Mouse (Mus musculus) right cerebral cortex, postnatal 36 days (tissue): ENCODE data around the gene Zfpm1.
A peak's percentile ranks its signal among the peaks of the same experiment; 100 is the strongest.

Experiments
- DNase-seq, 2 experiments: peaks; one replicate each; pipeline ENCODE4 v3.0.0; 2022; ENCODE audit warnings: low spot score in 2 of 2, mixed read lengths in 1 of 2

The Zfpm1 gene

DNA sequence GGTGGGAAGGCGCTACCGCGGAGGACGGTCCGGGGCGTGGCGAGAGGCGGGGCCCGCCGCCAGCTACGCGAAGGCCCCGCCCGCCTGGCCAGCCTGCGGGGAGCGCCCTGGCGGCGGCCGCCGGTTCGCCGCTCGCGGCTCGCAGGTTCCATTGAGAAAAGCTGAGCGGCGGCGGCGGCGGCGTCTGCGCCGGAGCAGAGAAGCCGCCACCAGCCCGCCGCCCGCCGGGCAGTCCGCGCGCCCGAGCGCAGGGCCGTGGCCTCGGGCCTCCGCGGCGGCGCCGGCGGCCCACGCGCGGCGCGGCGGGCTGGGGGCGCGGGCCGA lies at the start of gene Zfpm1:
Gene Zfpm1, plus strand, starts transcription at position 107 of the 324 bp plus-strand sequence.
- DNase-seq: no peak

DNA sequence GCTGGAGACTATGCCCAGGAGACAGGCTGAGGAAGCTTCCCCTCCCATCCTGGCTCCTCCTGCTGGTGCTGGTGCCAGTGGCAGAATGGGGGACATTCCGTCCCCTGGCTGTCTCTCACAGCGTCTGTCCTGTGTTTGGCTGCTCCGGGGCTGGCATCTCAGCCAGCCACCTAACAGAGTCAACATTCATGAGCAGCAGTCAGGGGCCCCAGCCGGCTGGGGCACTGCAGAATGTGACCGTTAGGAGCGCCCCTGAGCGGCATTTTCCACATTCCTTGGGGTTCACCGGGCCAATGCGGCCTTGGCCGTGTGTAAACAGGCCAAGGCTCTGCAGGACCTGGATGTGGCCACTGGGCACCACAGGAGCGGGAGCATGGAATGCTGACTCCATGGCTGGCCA lies 47.9 kb upstream of the Zfpm1 start:
- DNase-seq: peak; percentile 18 to 41

DNA sequence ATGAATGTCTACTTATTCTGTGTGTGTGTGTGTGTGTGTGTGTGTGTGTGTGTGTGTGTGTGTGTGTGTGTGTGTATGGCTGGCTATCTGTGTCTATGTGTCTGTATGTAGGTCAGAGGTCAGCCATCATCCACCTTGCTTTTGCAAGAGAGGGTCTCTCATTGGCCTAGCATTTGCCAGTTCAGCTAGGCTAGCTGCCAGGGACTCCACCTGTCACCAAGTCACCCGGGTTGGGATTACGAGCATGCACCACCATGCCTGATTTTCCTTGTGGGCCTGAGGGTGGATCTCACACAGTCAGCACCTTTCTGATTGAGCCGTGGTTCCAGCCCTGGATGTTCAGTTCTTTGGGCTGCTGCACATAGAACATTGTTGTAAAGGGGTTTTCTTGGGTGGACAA lies 45.4 kb upstream of the Zfpm1 start:
- no peak for DNase-seq

DNA sequence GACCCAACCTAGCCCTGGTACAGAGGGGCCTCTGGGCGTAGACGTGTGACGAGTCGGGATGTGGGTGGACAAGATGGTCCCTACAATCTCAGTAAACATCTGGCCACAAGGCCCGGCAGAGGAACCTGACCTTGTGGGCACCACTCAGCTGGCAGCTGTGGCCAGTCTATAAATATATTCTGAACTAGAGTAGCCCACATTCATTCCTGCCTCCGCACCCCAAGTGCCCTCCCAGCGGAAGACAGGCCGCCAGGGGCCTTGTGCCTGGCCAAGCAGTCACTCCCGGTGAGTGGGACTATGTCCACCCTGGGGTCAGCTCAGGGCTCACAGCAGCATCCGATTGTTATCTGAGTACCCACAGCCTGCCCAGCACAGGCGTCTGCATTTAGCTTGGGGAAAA lies 43.7 kb upstream of the Zfpm1 start:
- no peak for DNase-seq

DNA sequence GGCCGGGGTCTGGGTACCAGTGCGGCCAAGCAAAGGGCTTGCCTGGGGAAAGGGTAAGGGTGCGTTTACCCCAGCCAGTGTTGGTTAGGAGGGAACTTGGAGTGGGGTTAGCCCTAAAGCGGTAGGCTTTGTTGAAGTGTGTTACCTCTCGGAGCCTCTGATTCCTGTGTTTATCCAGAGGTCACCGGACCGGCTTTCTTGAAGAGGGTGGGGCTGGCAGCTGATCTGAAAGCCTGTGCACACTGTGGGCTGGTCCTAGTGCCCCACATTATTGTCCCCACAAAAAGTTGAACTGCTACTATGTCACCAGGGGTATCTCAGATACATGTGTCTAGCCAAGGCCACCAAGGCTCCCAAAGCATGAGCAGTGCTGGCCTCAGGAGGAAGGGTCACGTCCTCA lies 43.2 kb upstream of the Zfpm1 start:
- DNase-seq: no peak

DNA sequence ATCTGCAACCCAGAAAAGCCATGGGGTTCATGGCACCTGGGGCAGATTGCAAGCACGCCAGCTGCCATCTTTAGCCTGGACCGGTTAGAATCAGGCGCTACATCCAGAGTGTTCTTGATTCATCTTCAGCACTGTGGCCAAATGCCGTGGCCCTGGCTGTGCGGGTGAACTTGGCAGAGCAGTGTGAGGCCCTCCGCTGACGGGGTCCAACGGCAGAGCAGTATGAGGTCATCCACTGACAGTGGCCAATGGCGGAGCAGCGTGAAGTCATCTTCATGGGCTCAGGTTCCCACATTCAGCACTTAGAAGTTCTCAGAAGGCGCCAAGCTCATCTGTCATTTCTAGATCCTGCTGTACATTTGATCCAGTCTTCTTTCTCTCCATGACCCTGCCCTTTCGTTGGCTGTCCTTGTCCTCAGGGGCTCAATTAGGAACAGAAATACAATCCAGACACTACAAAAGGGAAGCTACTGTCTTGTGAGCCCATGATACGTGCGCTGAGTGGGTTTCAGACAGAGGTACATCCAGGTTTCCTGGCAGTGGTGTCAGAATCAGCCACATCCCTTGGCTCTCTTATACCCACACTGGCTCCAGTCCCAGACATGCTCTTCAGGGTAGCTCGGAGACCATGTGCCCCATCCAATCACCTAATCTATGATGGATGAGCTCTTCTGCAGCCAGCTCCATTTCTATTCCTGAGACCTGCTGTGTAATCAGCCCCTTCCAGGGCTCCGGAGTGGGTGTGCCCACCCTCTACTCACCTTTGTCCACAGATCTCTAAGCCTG lies 41.5 kb upstream of the Zfpm1 start:
- DNase-seq: no peak

DNA sequence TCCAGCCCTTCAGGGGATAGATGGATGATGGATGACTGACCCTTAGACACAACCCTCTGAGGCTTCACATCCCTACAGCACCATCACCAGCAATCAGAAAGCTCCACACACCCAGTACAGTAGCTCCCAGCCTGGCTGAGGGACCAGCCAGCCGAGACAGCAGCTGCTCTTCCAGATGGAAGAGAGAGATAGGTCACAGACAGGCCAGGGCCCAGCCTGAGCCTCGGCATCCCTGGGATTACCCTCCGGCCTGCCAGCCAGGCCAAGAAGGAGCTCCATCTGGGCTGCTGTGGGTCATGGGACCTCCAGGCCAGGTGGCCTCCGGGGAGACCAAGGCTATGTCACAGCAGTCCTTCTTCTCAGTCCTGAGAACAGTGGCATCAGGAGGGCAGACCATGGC lies 38.6 kb upstream of the Zfpm1 start:
- no peak for DNase-seq

DNA sequence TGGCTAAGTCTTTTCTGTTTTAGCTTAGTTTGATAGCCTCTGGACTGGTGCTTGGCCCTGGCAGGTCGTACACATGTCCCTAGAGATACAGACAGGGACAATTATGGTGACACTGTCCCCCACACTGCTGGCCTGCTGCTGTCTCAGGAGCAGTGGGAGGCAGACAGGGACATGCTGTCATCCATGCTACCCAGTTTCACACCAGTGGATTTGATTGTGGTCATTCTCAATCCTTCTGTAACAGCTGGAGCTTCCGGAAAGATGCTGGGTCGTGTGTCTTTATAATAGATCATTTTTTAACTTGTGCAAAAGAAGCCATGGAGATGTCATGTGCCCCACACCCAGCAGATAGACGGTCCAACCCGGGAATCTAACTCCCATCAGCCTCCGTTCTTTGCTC lies 36.8 kb upstream of the Zfpm1 start:
- no peak for DNase-seq

DNA sequence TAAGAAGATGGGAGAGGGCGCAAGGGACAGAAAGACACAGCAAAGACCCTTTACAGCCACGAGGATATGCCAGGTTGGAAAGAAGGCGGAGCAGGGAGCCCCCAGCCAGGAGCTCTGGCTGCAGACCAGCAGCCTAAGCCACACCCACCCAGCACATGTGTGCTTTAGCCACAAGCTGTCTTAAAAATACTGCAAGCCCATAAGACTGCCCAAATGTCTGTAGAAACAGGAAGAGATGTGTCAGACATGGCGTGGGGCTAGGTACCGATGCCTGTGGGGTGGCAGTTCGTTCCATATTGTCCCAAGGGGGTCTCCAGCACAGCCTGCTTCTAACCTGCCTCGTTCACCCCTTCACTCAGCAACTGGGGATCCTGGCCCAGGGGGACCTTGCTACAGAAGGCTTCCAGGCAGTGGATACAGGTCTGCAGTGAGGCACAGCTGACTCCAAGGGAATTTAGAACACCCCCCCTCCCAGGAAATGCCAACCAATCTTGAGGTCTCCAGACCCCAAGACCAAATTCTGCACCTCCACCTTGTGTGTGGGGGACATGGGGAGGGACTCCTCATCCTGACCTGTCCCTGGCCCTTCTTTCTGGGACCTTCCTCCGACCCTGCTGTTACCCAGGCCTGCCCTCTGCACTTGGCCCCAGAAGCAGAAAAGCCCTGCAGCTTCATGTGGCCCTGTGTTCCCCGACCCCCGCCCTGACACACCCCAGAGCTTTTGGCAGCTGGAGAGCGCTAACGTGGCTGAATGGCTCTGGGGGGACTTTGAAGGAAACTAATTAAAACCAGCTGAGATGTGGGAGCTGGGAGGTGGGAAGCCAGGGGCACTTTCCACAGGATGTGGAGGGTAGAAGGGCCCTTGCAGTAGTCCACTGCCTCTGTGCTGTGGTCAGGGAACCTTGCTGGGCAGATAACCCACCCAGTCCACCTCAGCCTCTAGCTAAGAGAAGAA lies 35.4 kb upstream of the Zfpm1 start:
- DNase-seq: no peak

DNA sequence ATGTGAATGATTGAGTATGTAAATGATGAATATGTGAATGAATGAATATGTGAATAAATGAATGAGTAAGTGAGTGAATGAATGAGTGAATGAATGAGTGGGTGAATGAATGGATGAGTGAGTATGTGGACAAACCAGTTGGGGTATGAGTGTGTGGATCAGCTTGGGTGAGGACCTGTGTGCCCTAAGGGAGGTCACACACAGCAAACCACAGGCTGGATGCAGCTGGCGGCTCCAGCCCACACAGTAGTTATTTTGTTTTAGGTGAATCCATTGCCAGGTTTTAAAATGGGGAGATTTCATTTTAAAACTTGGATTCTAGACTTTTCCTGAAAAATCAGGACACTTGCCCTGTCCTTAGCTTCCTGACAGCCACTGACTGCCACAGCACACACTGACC lies 30.2 kb upstream of the Zfpm1 start:
- no peak for DNase-seq

DNA sequence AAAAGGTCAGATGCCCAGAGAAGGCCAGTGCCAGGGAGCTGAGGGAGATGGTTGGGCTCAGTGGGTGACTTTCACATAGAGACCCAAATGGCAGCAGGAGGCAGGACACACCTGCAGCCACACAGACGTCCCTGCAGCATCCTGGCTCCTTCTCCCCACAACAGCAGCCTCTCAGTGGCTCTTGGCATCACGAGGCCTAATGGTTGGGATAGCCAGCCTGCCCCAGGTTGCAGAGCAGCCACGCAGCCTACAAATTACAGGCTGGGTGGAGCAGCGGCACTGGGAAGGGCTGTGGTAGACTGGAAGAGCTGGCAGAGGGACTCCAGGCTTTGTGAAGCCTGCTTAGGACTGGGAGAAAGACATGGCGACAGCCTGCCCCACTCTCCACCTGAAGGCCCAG lies 29.6 kb upstream of the Zfpm1 start:
- DNase-seq: no peak

DNA sequence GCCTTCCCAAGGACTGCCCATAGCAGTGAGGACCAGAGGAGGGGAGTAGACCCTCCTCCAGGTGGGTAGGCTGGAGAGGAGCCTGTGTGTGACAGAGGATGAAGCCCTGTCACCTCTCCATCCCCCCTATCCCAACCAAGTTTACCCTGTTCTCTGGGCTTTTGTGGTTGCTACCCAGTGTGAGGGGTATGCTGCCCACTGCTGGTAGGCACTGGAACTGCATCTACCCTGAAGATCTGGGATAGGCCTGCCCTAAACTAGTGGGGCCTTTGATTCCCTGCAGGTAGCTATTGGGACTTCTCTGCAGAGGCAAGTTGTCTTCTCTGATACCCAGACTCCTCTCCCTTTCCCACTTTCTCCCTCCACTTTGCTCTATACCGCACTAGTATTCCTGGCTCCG lies 22.6 kb upstream of the Zfpm1 start:
- peak in 1 of 2 experiments; percentile 49 for DNase-seq

DNA sequence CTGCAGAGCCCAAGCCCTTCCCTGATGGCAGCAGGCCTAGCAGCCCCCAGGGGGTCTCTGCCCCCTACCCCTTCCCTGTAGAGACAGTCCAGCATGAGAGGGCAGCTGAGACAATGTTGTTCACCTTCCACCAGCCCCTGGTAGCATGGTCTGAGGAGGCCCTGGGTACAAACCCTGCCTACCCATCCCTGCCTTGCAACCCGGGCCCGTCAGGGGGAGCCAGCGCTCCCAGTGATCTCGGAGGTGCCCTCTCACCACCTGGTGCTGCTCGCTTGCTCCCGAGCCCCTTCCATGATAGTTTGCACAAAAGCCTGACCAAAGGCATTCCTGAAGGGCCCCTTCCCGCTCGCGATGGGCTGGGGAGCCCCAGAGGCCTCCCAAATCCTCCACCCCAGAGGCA lies 21.2 kb upstream of the Zfpm1 start:
- no peak for DNase-seq

DNA sequence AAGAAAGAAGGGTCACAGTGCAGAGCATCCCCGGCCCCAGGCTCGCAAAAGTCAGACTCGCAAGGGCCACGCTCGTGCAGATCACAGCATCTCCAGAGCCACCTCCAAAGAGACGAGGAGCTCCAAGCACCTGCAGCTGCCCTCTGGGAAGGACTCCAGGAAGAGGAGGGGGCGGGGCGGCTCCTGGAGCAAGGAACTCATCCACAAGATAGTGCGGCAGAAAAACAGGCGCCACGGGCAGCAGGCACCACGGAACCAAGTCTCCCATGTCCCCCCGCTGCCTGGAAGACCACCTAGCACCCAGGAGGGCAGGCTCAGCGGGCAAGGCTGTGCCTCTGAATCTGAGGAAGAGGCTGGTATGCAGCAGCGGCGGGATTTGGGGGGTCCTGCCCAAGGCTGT lies 19.1 kb upstream of the Zfpm1 start:
- no peak for DNase-seq

DNA sequence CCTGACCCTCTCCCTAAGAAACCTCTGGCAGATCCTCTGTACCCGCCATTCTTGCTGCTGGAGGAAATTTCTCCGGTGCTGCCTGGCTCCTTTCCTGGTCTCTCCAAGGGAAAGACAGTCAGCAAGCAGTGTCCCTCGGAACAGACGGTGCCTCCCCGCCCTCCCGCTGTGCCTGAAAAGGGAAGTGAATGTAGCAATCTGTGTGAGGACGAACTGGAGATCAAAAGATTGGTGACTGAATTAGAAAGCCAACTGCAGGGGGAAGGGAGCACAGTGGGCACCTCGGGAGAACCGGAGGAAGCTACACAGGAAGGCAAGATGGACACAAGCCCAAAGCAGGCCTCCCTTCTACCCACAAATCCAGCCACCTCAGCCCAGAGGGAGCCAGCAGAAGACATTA lies 17.7 kb upstream of the Zfpm1 start:
- no peak for DNase-seq

DNA sequence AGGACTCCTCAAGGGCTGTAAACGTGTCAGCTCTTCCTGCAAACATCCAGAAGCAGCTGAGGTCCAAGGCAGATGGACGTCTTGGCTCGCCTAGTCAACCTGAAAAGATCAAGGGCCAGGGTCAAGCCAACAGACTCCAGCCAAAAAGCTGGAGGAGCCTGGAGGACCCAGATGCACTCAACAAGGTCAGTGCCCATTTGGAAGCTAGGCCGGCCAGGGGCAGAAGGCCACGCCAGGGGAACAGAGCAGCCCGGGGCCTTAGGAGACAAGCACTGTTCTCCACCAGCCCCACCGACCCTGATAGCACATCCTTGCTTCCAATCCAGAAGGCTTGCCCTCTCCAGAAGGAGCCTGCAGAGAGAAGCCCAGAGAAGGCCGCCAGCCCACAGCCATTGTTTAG lies 16.4 kb upstream of the Zfpm1 start:
- no peak for DNase-seq

DNA sequence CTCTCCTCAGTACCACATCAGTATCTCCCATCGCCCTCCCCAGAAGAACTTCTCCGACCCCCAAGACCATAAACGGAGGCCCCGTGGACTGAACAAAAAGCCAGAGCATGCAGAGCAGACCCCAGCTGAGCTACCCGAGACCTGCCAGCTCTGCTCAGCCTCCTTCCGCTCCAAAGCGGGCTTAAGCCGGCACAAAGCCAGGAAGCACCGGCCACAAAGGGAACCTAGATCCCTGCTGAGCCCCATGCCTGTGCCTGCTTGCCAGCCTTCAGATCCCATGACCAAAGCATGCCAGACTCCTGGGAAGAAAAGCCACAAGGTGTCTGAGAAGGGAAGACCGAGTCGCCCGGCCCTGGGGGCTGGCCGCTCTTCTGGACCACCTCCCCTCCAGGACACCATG lies 15.1 kb upstream of the Zfpm1 start:
- DNase-seq: no peak

DNA sequence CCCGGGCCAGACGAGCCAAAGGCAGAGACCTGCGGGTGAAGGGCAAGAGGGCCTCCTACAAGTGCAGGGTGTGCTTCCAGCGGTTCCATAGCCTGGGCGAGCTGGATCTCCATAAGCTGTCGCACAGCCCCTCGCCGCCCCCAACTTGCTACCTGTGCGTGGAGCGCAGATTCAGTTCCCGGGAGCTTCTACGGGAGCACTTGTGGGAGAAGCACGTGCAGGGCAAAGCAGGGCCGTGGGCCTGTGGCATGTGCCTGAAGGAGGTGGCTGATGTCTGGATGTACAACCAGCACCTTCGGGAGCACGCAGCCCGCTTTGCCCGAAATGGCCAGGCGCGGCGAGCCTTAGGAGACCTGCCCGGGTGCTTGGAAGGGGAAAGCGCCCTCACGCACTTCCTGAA lies 13.1 kb upstream of the Zfpm1 start:
- DNase-seq: no peak

DNA sequence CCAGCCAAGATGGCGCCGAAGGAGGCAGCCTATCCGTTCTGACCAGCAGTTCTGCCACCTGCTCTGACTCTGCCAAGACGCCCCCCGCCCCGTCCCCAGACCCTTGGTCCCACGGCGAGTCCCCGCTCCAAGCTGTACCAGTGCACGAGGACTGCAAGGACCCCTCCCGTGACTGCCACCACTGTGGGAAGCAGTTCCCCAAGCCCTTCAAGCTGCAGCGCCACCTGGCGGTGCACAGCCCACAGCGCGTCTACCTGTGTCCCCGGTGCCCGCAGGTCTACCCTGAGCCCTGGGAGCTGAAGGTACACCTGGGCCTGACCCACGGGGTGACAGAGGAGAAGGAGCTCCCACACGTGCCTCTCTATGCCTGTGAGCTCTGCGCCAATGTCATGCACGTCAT lies 12.5 kb upstream of the Zfpm1 start:
- DNase-seq: peak; percentile 50 to 58

DNA sequence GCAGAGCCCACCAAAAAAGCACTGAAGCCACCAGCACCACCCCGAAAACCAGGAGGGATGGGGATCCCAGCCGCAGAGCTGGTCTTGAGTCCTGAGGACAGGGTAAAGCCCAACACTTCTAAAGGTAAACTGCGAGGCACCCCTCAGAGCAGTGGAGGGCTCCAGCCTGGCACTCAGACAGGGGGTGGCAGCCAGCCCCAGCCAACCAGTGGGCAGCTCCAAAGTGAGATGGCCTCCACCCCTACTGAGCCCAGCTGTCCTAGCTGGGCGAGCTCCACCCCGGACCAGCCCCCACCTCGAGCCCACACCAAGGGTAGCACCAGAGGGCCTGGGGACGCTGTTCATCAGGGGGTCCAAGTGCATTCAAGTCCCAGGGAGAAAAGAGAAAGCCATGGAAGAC lies 11.4 kb upstream of the Zfpm1 start:
- no peak for DNase-seq

DNA sequence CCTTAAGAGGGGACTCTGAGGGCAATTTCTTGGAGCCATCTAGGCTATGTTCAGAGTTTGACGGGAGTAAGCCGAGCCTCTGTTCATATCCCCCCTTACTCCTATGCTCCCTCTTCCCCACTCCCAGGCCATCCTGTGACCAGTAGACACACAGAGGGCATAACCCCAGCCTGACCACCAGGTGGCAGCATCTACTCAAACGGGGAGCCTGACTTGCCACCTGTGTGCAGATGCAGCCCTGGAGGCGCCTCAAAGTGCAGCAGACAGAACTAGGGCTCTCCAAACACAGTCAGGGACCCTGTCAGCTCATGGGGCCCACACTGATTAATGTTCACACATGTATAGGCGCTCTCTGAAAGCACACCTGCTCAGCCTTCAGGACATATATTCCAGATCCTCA lies 8.8 kb upstream of the Zfpm1 start:
- DNase-seq: peak in 1 of 2 experiments; percentile 39

DNA sequence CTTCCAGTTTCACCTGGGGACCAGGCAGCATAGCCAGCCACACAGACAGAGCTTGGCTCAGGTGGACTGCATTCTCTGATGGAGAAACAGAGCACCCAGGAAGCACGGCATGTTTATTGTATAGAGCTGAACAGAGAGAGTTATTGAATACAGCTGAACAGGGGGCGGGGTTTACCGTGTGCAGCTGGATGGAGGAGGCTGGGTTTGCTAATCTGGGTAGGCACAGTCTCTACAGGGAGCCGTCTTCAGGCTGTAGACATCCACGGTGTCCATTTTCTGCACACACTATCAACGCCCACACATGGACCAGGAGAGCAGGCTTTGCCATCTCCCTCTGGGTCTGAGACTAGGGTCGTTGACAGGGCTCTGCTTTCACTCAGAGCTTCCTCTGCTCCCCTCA lies 8.1 kb upstream of the Zfpm1 start:
- no peak for DNase-seq
